Mouse (Mus musculus) intestine, embryonic 16.5 days (tissue): Measurements from ENCODE around the gene Vpreb2. TPM values are rescaled to one million over a fixed set of nuclear protein-coding genes. Genes with fewer than 3 reads are reported as not detected.
A peak's percentile ranks its signal among the peaks of the same experiment; 100 is the strongest.
"Not testable (repeated sequence)": the region's sequence is repeated elsewhere in the genome, so short reads cannot be mapped to it uniquely, and the experiment has no call there.

Source experiments
- ATAC-seq: fragments of 200-750 bp; cut with Nextera tagmentation; 2 replicates; pipeline ENCODE4 v1.8.0; 2017; ENCODE audit warnings: moderate TSS enrichment, moderate library complexity
- H3K27ac ChIP-seq: fragments of 300-500 bp; sonication (generic); 2 replicates; pipeline ENCODE4 v1.5.1; 2014; ENCODE audit warnings: mild to moderate bottlenecking, low read length
- H3K27me3 ChIP-seq: fragments of 300-500 bp; sonication (generic); replicated peaks from 2 replicates; pipeline ENCODE4 v1.6.1; 2014; ENCODE audit warnings: low read length, control low read depth, mixed read lengths; ENCODE audit not compliant: control insufficient read depth, insufficient read depth
- H3K36me3 ChIP-seq: fragments of 300-500 bp; sonication (generic); 2 replicates; pipeline ENCODE4 v1.6.1; 2014; ENCODE audit warnings: low read length, control low read depth; ENCODE audit not compliant: control insufficient read depth, insufficient read depth
- H3K4me1 ChIP-seq: fragments of 300-500 bp; sonication (generic); 2 replicates; pipeline ENCODE4 v1.6.1; 2014; ENCODE audit warnings: low read length, control low read depth, mixed read lengths; ENCODE audit not compliant: control insufficient read depth, insufficient read depth
- H3K4me2 ChIP-seq: fragments of 300-500 bp; sonication (generic); 2 replicates; pipeline ENCODE4 v1.6.1; 2014; ENCODE audit warnings: low read depth, low read length, control low read depth
- H3K4me3 ChIP-seq: fragments of 300-500 bp; sonication (generic); 2 replicates; pipeline ENCODE4 v1.5.1; 2014; ENCODE audit warnings: mild to moderate bottlenecking, low read length
- H3K9ac ChIP-seq: fragments of 300-500 bp; sonication (generic); 2 replicates; pipeline ENCODE4 v1.6.1; 2014; ENCODE audit warnings: low read depth, low read length
- H3K9me3 ChIP-seq: fragments of 300-500 bp; sonication (generic); 2 replicates; pipeline ENCODE4 v1.6.1; 2016; ENCODE audit warnings: low read length, control low read depth; ENCODE audit not compliant: control insufficient read depth
- WGBS: fragments of 180-500 bp; shearing (Covaris S2); extraction: QIAGEN DNeasy Blood & Tissue Kit; methylation state at CpG from one replicate; pipeline ENCODE4 v1.1.7; 2014; 5-methylcytosine and 5-hydroxymethylcytosine counted together
- polyA plus RNA-seq: library from polyadenylated mRNA; unstranded; fragments of >200 nt; fragmentation: Nextera tagmentation; extraction: Ambion mirVana; gene quantifications from 2 replicates; pipeline ENCODE4 v1.2.1, GENCODE M21; 2015

The Vpreb2 gene
- polyA plus RNA-seq, 1 experiment from 2014 or later = not detected

DNA sequence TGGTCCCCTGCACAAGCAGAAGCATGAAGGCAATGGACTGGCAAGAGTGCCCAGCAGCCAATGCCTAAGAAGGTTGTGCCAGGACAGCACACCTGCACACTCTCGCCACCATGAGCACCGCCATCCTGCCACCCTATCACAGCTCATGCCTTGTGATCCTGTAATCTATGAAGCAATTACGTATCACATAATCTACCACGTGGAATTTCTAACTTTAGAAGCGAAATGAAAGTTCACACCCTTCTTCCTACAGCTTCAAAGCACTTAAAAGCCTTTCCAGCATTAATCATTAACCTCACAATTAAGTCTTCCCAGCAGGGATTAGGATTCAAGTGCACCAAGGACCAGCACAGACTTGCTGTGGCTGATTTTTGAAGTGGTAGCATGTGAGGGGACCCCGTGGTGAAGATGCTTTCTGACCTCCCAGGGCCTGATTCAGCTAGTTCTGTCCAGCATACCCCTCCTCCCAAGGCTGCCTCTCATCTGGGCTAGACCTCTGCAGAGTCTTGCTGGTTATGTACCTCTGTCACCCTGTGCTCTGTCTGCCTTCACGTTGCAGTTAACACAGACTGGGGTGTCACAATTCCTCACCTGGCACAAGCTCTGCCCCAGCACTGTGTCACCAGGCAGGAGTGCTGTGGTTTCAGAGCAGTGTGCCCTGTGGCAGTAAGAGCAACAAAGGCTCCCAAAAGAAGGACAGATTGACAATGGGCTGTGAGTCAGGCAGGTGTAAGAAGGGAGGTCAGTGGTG, 35.0 kb upstream of the Vpreb2 start:
- Histone ChIP-seq H3K27ac (no peak overlapping the region), H3K9ac (no peak overlapping the region), H3K4me2 (no peak overlapping the region), H3K27me3 (no peaks in the 10 kb centered on the region), H3K36me3 (no peaks in the 10 kb centered on the region), H3K9me3 (no peaks in the 10 kb centered on the region), H3K4me1 (no peaks in the 10 kb centered on the region), H3K4me3 (no peak overlapping the region)
- 48% methylated on average over 7 of the region's 7 CpGs for WGBS
- peak; percentile 89 for ATAC-seq

DNA sequence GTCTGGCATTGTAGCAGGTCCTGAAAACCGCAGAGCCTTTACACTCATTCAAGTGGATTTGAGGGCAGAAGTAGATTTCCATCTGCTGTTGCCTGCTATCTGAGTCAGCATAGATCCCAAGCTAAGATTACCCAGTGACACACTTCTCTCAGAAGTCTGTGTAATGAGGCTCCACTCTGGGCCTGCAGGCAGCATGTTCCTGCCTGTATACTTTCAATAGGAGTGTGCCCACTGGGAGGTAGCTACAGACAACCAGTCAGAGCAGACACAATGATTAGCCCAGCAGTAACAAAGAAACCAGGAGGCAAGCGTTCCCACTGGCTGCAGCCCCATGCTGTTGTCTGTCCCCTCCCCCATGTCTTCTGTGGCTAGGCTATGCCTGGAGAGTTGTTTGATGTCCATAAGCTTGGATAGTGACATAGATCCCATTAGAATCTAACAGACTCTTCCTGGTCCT, 30.8 kb upstream of the Vpreb2 start:
- Histone ChIP-seq H3K9ac (no peak overlapping the region), H3K27me3 (no peaks in the 10 kb centered on the region), H3K36me3 (no peaks in the 10 kb centered on the region), H3K4me2 (no peak overlapping the region), H3K27ac (no peak overlapping the region), H3K4me1 (no peaks in the 10 kb centered on the region), H3K4me3 (no peak overlapping the region), H3K9me3 (no peaks in the 10 kb centered on the region)
- no peak for ATAC-seq
- WGBS = 47% methylated on average over 2 of the region's 2 CpGs

DNA sequence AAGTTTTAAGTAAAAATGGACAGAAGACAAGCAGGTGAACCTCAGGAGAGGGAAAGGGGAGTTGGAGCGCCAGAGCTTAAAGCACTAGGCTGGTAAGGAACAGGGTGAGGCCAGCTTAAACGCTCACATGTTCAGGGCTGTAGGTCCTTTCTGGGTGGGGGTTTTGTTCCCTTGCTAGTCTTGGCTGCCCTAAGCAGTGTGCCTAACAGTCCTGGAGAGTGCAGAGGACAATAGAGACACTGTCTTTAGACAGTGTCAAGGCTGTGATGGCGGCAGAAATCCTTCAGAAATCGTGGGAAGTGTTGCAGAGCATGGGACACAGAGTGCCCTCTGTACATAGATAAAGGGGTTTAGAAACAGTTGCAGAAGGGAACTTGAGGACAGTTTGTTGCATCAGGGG, 30.2 kb upstream of the Vpreb2 start:
- no peak overlapping the region for H3K27ac ChIP-seq

DNA sequence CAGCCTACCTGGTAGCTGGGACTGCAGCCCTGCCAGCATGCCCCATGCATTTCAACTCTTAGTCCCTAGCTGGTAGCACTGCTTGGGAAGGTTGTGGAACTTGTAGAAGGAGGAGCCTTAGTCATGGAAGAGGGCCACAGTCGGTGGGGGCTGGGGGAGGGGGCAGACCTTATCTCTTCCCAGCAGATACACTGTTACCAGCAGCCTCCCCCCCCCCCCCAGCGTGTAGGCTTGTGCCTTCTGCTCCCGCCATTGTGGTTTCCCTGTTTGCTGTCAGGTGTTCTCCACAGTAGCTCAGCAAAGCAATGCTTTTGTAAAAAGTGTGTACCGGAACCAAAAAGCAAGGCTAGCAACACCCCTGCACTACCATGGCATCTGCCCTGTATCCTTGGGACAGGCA, 28.6 kb upstream of the Vpreb2 start:
- no peak overlapping the region for H3K27ac ChIP-seq
- 89% methylated on average over 3 of the region's 4 CpGs for WGBS
- no peak overlapping the region for H3K4me3 ChIP-seq

More for the DNA sequence above, 30.2 kb upstream of the Vpreb2 start:
- Histone ChIP-seq H3K36me3 (no peaks in the 10 kb centered on the region), H3K27me3 (no peaks in the 10 kb centered on the region), H3K9ac (no peak overlapping the region), H3K4me2 (no peak overlapping the region), H3K4me3 (no peak overlapping the region), H3K9me3 (no peaks in the 10 kb centered on the region), H3K4me1 (no peaks in the 10 kb centered on the region)
- ATAC-seq = no peak
- WGBS = 53% methylated on average over 4 of the region's 4 CpGs

DNA sequence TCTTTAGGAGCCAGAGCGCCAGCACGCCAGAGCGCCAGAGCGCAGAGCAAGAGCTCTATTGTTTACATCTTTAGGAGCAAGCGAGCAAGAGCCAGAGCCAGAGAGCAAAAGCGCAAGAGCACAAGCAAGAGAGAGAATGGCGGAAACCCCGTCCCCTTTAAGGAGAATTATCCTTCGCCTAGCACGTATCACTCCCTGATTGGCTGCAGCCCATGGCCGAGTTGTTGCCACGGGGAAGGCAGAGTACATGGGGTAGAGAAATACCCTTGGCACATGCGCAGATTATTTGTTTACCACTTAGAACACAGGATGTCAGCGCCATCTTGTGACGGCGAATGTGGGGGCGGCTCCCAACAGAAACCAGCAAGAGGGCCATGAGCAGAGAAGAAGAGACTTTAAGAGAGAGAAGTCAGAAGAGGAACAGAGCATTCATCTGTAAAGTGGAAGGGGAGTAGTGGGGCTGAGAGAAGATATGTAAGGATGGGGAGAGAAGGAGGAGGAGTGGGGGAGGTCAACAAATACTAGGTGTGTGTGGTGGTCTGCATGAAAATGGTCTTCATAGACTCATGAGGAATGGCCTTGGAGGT, 24.1 kb upstream of the Vpreb2 start:
- not testable (repeated sequence) for ATAC-seq, H3K4me1 ChIP-seq, H3K36me3 ChIP-seq, H3K4me2 ChIP-seq, H3K9ac ChIP-seq, H3K27ac ChIP-seq, H3K27me3 ChIP-seq, H3K4me3 ChIP-seq, H3K9me3 ChIP-seq
- 97% methylated on average over 16 of the region's 17 CpGs for WGBS

More for the DNA sequence above, 28.6 kb upstream of the Vpreb2 start:
- Histone ChIP-seq H3K27me3 (no peaks in the 10 kb centered on the region), H3K36me3 (no peaks in the 10 kb centered on the region), H3K4me1 (no peaks in the 10 kb centered on the region), H3K4me2 (no peak overlapping the region), H3K9me3 (0 out of 2 replicates have a peak, but pooled peaks cover 3% of the 10 kb centered on the region), H3K9ac (no peak overlapping the region)
- ATAC-seq = no peak

DNA sequence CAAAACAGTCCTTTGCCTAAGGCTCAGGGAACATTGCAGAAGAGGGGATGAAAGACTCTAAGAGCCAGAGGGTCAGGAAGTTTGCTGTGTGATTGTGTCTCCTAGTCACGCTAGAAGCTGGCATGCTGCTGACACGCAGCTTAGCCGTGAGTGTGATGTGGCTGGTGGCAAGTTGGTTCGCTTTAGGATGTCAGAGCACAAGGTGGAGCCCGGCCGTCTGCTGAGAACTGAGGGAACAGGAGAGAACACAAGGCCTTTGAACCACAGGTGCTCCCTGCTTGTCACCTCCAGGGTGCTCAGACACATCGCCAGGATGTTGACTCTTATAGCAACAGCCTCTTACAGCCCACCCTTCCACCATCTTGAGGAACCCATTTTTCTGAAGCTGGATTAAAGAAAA, 18.1 kb upstream of the Vpreb2 start:
- no peak overlapping the region for H3K4me3 ChIP-seq
- no peak overlapping the region for H3K9ac ChIP-seq
- no peaks in the 10 kb centered on the region for H3K36me3 ChIP-seq
- no peak overlapping the region for H3K27ac ChIP-seq
- no peaks in the 10 kb centered on the region for H3K9me3 ChIP-seq
- H3K4me1 ChIP-seq = no peaks in the 10 kb centered on the region
- H3K4me2 ChIP-seq = no peak overlapping the region
- no peak for ATAC-seq
- WGBS = 71% methylated on average over 7 of the region's 7 CpGs
- no peaks in the 10 kb centered on the region for H3K27me3 ChIP-seq

DNA sequence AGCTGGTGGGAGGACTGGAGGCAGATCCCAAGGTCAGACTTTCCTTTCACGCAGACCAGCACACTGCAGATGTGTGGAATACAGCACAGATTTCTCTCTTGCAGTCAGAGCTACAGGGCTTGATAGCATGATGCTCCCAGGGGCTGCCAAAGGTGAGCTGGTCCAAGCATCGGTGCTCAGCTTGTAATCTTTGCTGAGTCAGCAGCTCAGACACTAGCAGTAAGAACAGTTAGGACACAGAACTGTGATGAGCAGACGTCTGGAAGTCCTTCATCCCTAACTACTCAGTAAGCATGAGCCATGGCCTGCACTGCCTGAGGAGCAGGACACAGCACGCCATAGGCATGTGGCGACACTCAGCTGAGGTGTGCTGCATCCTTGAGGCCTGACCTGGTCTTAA, 8.4 kb upstream of the Vpreb2 start:
- no peak overlapping the region for H3K9ac ChIP-seq
- no peak for ATAC-seq
- no peaks in the 10 kb centered on the region for H3K36me3 ChIP-seq
- 75% methylated on average over 5 of the region's 5 CpGs for WGBS
- no peaks in the 10 kb centered on the region for H3K27me3 ChIP-seq
- no peak overlapping the region for H3K4me3 ChIP-seq
- no peaks in the 10 kb centered on the region for H3K4me1 ChIP-seq
- no peak overlapping the region for H3K4me2 ChIP-seq
- no peaks in the 10 kb centered on the region for H3K9me3 ChIP-seq
- no peak overlapping the region for H3K27ac ChIP-seq

DNA sequence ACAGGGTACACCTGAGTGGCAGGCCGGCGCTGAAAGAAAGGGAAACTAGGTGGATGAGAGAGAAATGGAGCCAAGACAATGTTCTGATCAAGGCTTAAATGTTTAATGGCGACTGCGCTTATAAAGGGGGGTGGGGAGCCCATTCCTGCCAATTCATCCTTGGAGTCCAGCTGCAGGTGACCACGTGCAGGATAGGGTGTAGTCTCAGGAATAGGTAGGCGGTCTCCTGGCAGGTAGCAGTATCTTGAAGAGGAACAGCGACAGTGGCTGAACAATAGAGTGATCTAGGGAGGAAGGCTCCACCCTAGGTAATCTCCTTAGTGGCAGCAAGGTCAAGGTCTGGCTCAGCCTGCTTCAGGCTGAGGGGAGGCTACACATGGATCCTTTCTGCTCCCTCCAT, 2.4 kb upstream of the Vpreb2 start:
- 67% methylated on average over 7 of the region's 7 CpGs for WGBS
- H3K4me2 ChIP-seq, H3K27ac ChIP-seq, H3K4me1 ChIP-seq, H3K9ac ChIP-seq, H3K36me3 ChIP-seq, H3K9me3 ChIP-seq, ATAC-seq, H3K4me3 ChIP-seq, H3K27me3 ChIP-seq: not testable (repeated sequence)

DNA sequence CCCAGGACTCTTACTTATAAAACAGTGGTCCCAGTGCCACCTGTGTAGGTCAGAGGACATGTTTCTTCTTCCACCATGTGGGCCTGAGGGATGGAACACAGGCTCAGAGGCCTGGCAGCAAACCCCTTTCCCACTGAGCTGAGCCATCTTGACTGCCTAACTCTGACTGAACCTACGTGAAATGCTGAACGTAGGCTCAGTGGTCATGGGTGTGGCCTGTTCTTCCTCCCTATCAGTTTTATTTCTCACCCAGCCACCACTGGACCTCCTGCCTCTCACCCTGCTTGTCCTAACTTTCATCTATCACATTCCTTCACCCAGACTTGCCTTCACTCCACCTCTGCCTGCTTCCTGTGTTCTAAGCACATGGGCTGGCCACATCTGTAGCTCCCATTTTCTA, 3.0 kb downstream of the Vpreb2 start:
- H3K27ac ChIP-seq = no peak overlapping the region
- H3K4me3 ChIP-seq = no peak overlapping the region
- WGBS = 72% methylated on average over 2 of the region's 2 CpGs
- H3K36me3 ChIP-seq = no peaks in the 10 kb centered on the region
- ATAC-seq = no peak
- H3K9ac ChIP-seq = no peak overlapping the region
- H3K9me3 ChIP-seq = no peaks in the 10 kb centered on the region
- no peaks in the 10 kb centered on the region for H3K27me3 ChIP-seq
- no peak overlapping the region for H3K4me2 ChIP-seq
- H3K4me1 ChIP-seq = no peaks in the 10 kb centered on the region
